In the genomic region with DNA sequence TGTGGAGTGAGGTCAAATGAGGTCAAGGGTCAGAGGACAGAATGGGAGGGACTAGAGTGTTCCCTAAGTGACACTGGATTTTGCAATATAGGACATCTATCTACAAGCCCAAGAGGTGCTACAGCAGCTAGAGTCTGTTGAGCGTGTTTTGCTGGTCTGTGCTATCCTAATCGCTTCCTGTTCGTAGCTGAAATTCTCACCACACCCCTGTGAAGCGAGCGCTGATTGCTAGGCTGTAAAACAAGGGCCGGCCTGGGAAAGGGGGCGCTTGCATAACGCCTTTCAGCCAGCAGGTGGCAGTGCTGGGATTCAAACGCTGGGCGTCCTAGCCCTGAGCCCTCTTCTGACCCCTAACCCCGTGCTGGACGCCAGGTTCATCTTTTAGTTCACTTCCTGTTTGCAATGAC, we compare ENCODE assay signal across 8 mouse cellular contexts. TPM values are rescaled to one million over a fixed set of nuclear protein-coding genes. Genes with fewer than 3 reads are reported as not detected.
DNase-seq lines count a peak whose midpoint lies in the region; ATAC-seq and TF ChIP-seq lines count a peak whose summit lies in the region.

No protein-coding gene starts in this region.

- TF ChIP-seq POLR2A in brain, embryonic 14.5 days (IDR thresholded peaks at IDR 0.05; ENCODE audit: borderline replicate concordance, extremely low read depth, insufficient read depth, insufficient read length, poor library complexity, severe bottlenecking), result no peak
- no peak for TF ChIP-seq POLR2A in testis, adult 2 months (IDR thresholded peaks at IDR 0.05; ENCODE audit: control insufficient read depth, low read depth, low read length)

- H3K9me3 ChIP-seq in erythroblast, embryonic 14.5 days (ENCODE audit: control insufficient read depth, low read length), result no peaks in the 10 kb centered on the region
- H3K9me3 ChIP-seq in heart, embryonic 14.5 days (ENCODE audit: control insufficient read depth, low read length), result no peaks in the 10 kb centered on the region
- no peaks in the 10 kb centered on the region for H3K9me3 ChIP-seq in liver, postnatal 0 days (ENCODE audit: low read length)
- H3K9me3 ChIP-seq in neural tube, embryonic 12.5 days, result no peaks in the 10 kb centered on the region

- WGBS in heart, embryonic 14.5 days, result under 1% methylated on average over 12 of the region's 12 CpGs
- WGBS in liver, postnatal 0 days (ENCODE audit: insufficient replicate concordance), result under 1% methylated on average over 12 of the region's 12 CpGs
- under 1% methylated on average over 12 of the region's 12 CpGs for WGBS in neural tube, embryonic 12.5 days

- peak; percentile 51 for ATAC-seq in heart, embryonic 14.5 days (ENCODE audit: insufficient number of reproducible peaks, insufficient read depth, low FRiP score, low read depth)
- ATAC-seq in liver, postnatal 0 days, result peak; percentile 76
- peak; percentile 54 for ATAC-seq in neural tube, embryonic 12.5 days (ENCODE audit: low FRiP score, low read depth)

- H3K9ac ChIP-seq in heart, embryonic 14.5 days (ENCODE audit: low read length), result no peak overlapping the region
- no peak overlapping the region for H3K9ac ChIP-seq in liver, postnatal 0 days (replicated peaks)
- H3K9ac ChIP-seq in neural tube, embryonic 12.5 days, result no peak overlapping the region

- TF ChIP-seq EP300 in liver, postnatal 0 days (IDR thresholded peaks at IDR 0.05; ENCODE audit: low read depth), result peak; percentile 60; the same call in 1 of the 2 replicates

- peak; percentile 68 to 76 for DNase-seq in CD8-positive naive resting alpha-beta T cell, adult 2 months (ENCODE audit: low read depth in 2 of 2, low spot score in 2 of 2)
- peak; percentile 80 for DNase-seq in brain, embryonic 14.5 days (ENCODE audit: low read depth)
- peak; percentile 86 for DNase-seq in kidney, postnatal 10 days
- DNase-seq in liver, postnatal 0 days, result peak; percentile 91

- peak; percentile 92 for TF ChIP-seq CTCF in brain, embryonic 14.5 days (IDR thresholded peaks at IDR 0.05; ENCODE audit: borderline replicate concordance, extremely low read depth, insufficient read depth, insufficient read length)
- TF ChIP-seq CTCF in liver, postnatal 0 days (IDR thresholded peaks at IDR 0.05; ENCODE audit: low read depth), result peak; percentile 97
- TF ChIP-seq CTCF in testis, adult 2 months (IDR thresholded peaks at IDR 0.05; ENCODE audit: control insufficient read depth, insufficient read depth, insufficient replicate concordance, low read depth, low read length), result peak; percentile 92

- H3K27ac ChIP-seq in heart, embryonic 14.5 days (replicated peaks in 1 of 2; ENCODE audit: control insufficient read depth in 1 of 2, insufficient read depth in 1 of 2, low read depth in 2 of 2, low read length in 2 of 2), result no peak overlapping the region
- peak overlapping the region; percentile 99 for H3K27ac ChIP-seq in liver, postnatal 0 days (ENCODE audit: low read depth)
- no peak overlapping the region for H3K27ac ChIP-seq in neural tube, embryonic 12.5 days
- H3K27ac ChIP-seq in testis, adult 2 months (ENCODE audit: control insufficient read depth, insufficient read depth, low read depth, low read length), result peak overlapping the region; percentile 20; the same call in 1 of the 2 replicates

- H3K27me3 ChIP-seq in erythroblast, embryonic 14.5 days (ENCODE audit: control insufficient read depth), result no peaks in the 10 kb centered on the region
- no peaks in the 10 kb centered on the region for H3K27me3 ChIP-seq in heart, embryonic 14.5 days (ENCODE audit: control insufficient read depth, insufficient read depth, low read length)
- H3K27me3 ChIP-seq in liver, postnatal 0 days (ENCODE audit: insufficient read depth, low read length), result no peaks in the 10 kb centered on the region
- peaks cover 8% of the 10 kb centered on the region; the same call in 1 of the 2 replicates for H3K27me3 ChIP-seq in neural tube, embryonic 12.5 days (replicated peaks)
- H3K27me3 ChIP-seq in testis, adult 2 months (ENCODE audit: control insufficient read depth, insufficient read depth, low read length), result no peaks in the 10 kb centered on the region

- peak overlapping the region; percentile 38; the same call in 1 of the 2 replicates for H3K4me2 ChIP-seq in heart, embryonic 14.5 days (ENCODE audit: low read length)
- H3K4me2 ChIP-seq in liver, postnatal 0 days (ENCODE audit: low read depth, low read length), result peak overlapping the region; percentile 47
- peak overlapping the region; percentile 26 for H3K4me2 ChIP-seq in neural tube, embryonic 12.5 days (replicated peaks)

- H3K36me3 ChIP-seq in erythroblast, embryonic 14.5 days (ENCODE audit: control insufficient read depth), result peaks cover 94% of the 10 kb centered on the region
- peaks cover 33% of the 10 kb centered on the region for H3K36me3 ChIP-seq in heart, embryonic 14.5 days (ENCODE audit: control insufficient read depth, insufficient read depth, low read length)
- peaks cover 57% of the 10 kb centered on the region for H3K36me3 ChIP-seq in liver, postnatal 0 days (replicated peaks; ENCODE audit: insufficient read depth, low read length)
- no peaks in the 10 kb centered on the region for H3K36me3 ChIP-seq in neural tube, embryonic 12.5 days
- H3K36me3 ChIP-seq in testis, adult 2 months (ENCODE audit: control insufficient read depth, insufficient read depth, low read length), result no peaks in the 10 kb centered on the region

- peak overlapping the region; percentile 69 for H3K4me3 ChIP-seq in erythroblast, embryonic 14.5 days (replicated peaks)
- no peak overlapping the region for H3K4me3 ChIP-seq in heart, embryonic 14.5 days (ENCODE audit: control insufficient read depth in 1 of 2, insufficient read depth in 1 of 2, low read depth in 1 of 2, low read length in 2 of 2)
- H3K4me3 ChIP-seq in liver, postnatal 0 days (ENCODE audit: low read depth, low read length), result no peak overlapping the region
- no peak overlapping the region for H3K4me3 ChIP-seq in neural tube, embryonic 12.5 days
- no peak overlapping the region for H3K4me3 ChIP-seq in testis, adult 2 months (ENCODE audit: control insufficient read depth, low read depth, low read length)

- peaks cover 74% of the 10 kb centered on the region for H3K4me1 ChIP-seq in erythroblast, embryonic 14.5 days (ENCODE audit: control insufficient read depth)
- peaks cover 7% of the 10 kb centered on the region in 2 experiments for H3K4me1 ChIP-seq in heart, embryonic 14.5 days (ENCODE audit: control insufficient read depth in 2 of 2, insufficient read depth in 2 of 2, low read length in 2 of 2)
- peaks cover 53% of the 10 kb centered on the region for H3K4me1 ChIP-seq in liver, postnatal 0 days (ENCODE audit: insufficient read depth)
- no peaks in the 10 kb centered on the region for H3K4me1 ChIP-seq in neural tube, embryonic 12.5 days
- H3K4me1 ChIP-seq in testis, adult 2 months (ENCODE audit: control insufficient read depth, insufficient read depth, low read length), result peaks cover 4% of the 10 kb centered on the region

RNA-seq across cellular contexts. Expression of a gene that starts 7.9 kb away (rescaled TPM):
- 12.4 and 12.8 TPM in 2 replicates for polyA plus RNA-seq in brain, embryonic 14.5 days (2012; rRNA removed)
- polyA plus RNA-seq in erythroblast, embryonic 14.5 days (2012), result 49.2 and 54.6 TPM in 2 replicates
- polyA plus RNA-seq in heart, embryonic 14.5 days (2014; fragmentation: Nextera tagmentation; extraction: Ambion mirVana), result 93.5 and 95.7 TPM in 2 replicates
- 289 and 305 TPM in 2 replicates for polyA plus RNA-seq in liver, postnatal 0 days (2015; fragmentation: Nextera tagmentation; extraction: Ambion mirVana)
- 33.0 and 33.1 TPM in 2 replicates for polyA plus RNA-seq in neural tube, embryonic 12.5 days (2016; fragmentation: Nextera tagmentation; extraction: Ambion mirVana)
- polyA plus RNA-seq in testis, adult 2 months (2012; rRNA removed), result 30.4 and 36.9 TPM in 2 replicates

RNA-seq across cellular contexts. Expression of a gene that starts 17.0 kb away (rescaled TPM):
- 0.79 and 1.0 TPM in 2 replicates for polyA plus RNA-seq in brain, embryonic 14.5 days (2012; rRNA removed)
- 0.03 and 0.05 TPM in 2 replicates for polyA plus RNA-seq in erythroblast, embryonic 14.5 days (2012)
- 0.35 and 0.59 TPM in 2 replicates for polyA plus RNA-seq in heart, embryonic 14.5 days (2014; fragmentation: Nextera tagmentation; extraction: Ambion mirVana)
- 0.13 and 0.43 TPM in 2 replicates for polyA plus RNA-seq in liver, postnatal 0 days (2015; fragmentation: Nextera tagmentation; extraction: Ambion mirVana)
- 1.2 and 1.8 TPM in 2 replicates for polyA plus RNA-seq in neural tube, embryonic 12.5 days (2016; fragmentation: Nextera tagmentation; extraction: Ambion mirVana)
- polyA plus RNA-seq in testis, adult 2 months (2012; rRNA removed), result 16.6 and 17.2 TPM in 2 replicates

Comparison
In these comparisons a context has a peak if more than half of its experiments do, and no peak if none do; other contexts are left out.
1. H3K27ac ChIP-seq: peak in liver, postnatal 0 days (single experiment) and testis, adult 2 months (single experiment); none in heart, embryonic 14.5 days (0 of 2) and neural tube, embryonic 12.5 days (single experiment).
2. Peak in every context shown above with its lines, with median percentiles within 50 percentile points of each other: DNase-seq, CTCF ChIP-seq, ATAC-seq and H3K4me2 ChIP-seq.